Mouse (Mus musculus) kidney, postnatal 0 days (tissue): ENCODE data around the gene Myt1l. TPM values are rescaled to one million over a fixed set of nuclear protein-coding genes. Genes with fewer than 3 reads are reported as not detected.

ENCODE experiments used
- ATAC-seq: fragments of 200-750 bp; cut with Nextera tagmentation; replicated peaks from 2 replicates; pipeline ENCODE4 v1.8.0; 2017; ENCODE audit warnings: low read depth, moderate number of reproducible peaks, moderate TSS enrichment, moderate library complexity; ENCODE audit not compliant: low FRiP score
- DNase-seq: peaks from one replicate; pipeline ENCODE4 v3.0.0-alpha.2; 2016; ENCODE audit warnings: low spot score
- H3K27ac ChIP-seq: fragments of 300-500 bp; sonication (generic); 2 replicates; pipeline ENCODE4 v1.5.1; 2014; ENCODE audit warnings: mild to moderate bottlenecking
- H3K27me3 ChIP-seq: fragments of 300-500 bp; sonication (generic); 2 replicates; pipeline ENCODE4 v1.6.1; 2014; ENCODE audit warnings: low read length, mixed read lengths; ENCODE audit not compliant: insufficient read depth
- H3K36me3 ChIP-seq: fragments of 300-500 bp; sonication (generic); 2 replicates; pipeline ENCODE4 v1.6.1; 2014; ENCODE audit warnings: low read length, mixed read lengths; ENCODE audit not compliant: insufficient read depth
- H3K4me1 ChIP-seq: fragments of 300-500 bp; sonication (generic); replicated peaks from 2 replicates; pipeline ENCODE4 v1.6.1; 2014; ENCODE audit warnings: antibody characterized with exemption, low read length, mixed read lengths; ENCODE audit not compliant: insufficient read depth
- H3K4me2 ChIP-seq: fragments of 300-500 bp; sonication (generic); 2 replicates; pipeline ENCODE4 v1.6.1; 2014; ENCODE audit warnings: mild to moderate bottlenecking, low read length, moderate library complexity, mixed read lengths
- H3K4me3 ChIP-seq: fragments of 300-500 bp; sonication (generic); replicated peaks from 2 replicates; pipeline ENCODE4 v1.5.1; 2014; ENCODE audit warnings: low read depth, low read length
- H3K9ac ChIP-seq: fragments of 300-500 bp; sonication (generic); 2 replicates; pipeline ENCODE4 v1.6.1; 2014; ENCODE audit warnings: low read depth, low read length
- H3K9me3 ChIP-seq: fragments of 300-500 bp; sonication (generic); replicated peaks from 2 replicates; pipeline ENCODE4 v1.6.1; 2016; ENCODE audit warnings: low read length, inconsistent platforms, mixed read lengths
- CTCF ChIP-seq: IDR thresholded peaks from 2 replicates; pipeline ENCODE4 v1.5.1; 2016; ENCODE audit warnings: antibody characterized with exemption, low read depth, mild to moderate bottlenecking, moderate library complexity
- WGBS: fragments of 180-500 bp; shearing (Covaris S2); extraction: QIAGEN DNeasy Blood & Tissue Kit; methylation state at CpG from one replicate; pipeline ENCODE4 v1.1.7; 2014; 5-methylcytosine and 5-hydroxymethylcytosine counted together
- polyA plus RNA-seq: library from polyadenylated mRNA; unstranded; fragments of >200 nt; fragmentation: Nextera tagmentation; extraction: Ambion mirVana; gene quantifications from 2 replicates; pipeline ENCODE4 v1.2.1, GENCODE M21; 2015

Gene Myt1l
- 0.07 TPM in 1 of 2 replicates, not detected in the other for polyA plus RNA-seq

GRCm38 (mm10) chr12:29528031-29528771, at the start of gene Myt1l:
TSS of gene Myt1l (plus strand) at chr12:29528384.
- Histone ChIP-seq H3K4me2 (0 out of 2 replicates have a peak within 1 kb of the TSS, but pooled peaks have one; percentile 21), H3K9ac (no peak within 1 kb of the TSS), H3K4me3 (0 out of 2 replicates have a peak within 1 kb of the TSS, but pooled peaks have one; percentile 2), H3K9me3 (no peaks in the 10 kb centered on the region), H3K27me3 (peaks cover 13% of the 10 kb centered on the region), H3K27ac (no peak within 1 kb of the TSS), H3K36me3 (no peaks in the 10 kb centered on the region), H3K4me1 (no peaks in the 10 kb centered on the region)
- 41% methylated on average over 13 of the region's 13 CpGs for WGBS
- no peak for DNase-seq
- ATAC-seq = no peak
- TF ChIP-seq CTCF = no peak

- Histone ChIP-seq H3K36me3 (no peaks in the 10 kb centered on the region), H3K4me3 (no peak overlapping the region), H3K4me2 (no peak overlapping the region), H3K9ac (no peak overlapping the region), H3K27ac (no peak overlapping the region), H3K27me3 (no peaks in the 10 kb centered on the region), H3K4me1 (no peaks in the 10 kb centered on the region), H3K9me3 (no peaks in the 10 kb centered on the region)
- DNase-seq (peak; percentile 64), ATAC-seq (no peak)
- no peak for TF ChIP-seq CTCF
- WGBS = 64% methylated on average over 10 of the region's 10 CpGs
Measured at GRCm38 (mm10) chr12:29486424-29487035, 41.7 kb upstream of the Myt1l start.

GRCm38 (mm10) chr12:29526236-29526644, 1.9 kb upstream of the Myt1l start:
- no peaks in the 10 kb centered on the region for H3K36me3 ChIP-seq
- WGBS = 7% methylated on average over 6 of the region's 6 CpGs
- no peak overlapping the region for H3K9ac ChIP-seq
- DNase-seq (no peak), ATAC-seq (no peak)
- H3K9me3 ChIP-seq = no peaks in the 10 kb centered on the region
- H3K27ac ChIP-seq = no peak overlapping the region
- H3K4me2 ChIP-seq = no peak overlapping the region
- H3K27me3 ChIP-seq = peaks cover 8% of the 10 kb centered on the region; the same call in 1 of the 2 replicates
- H3K4me1 ChIP-seq = no peaks in the 10 kb centered on the region
- no peak overlapping the region for H3K4me3 ChIP-seq
- TF ChIP-seq CTCF = no peak

- Histone ChIP-seq H3K27ac (no peak overlapping the region), H3K4me3 (0 out of 2 replicates have a peak overlapping the region, but pooled peaks have one; percentile 2)
Measured at GRCm38 (mm10) chr12:29527048-29527761, 979 bp upstream of the Myt1l start.

GRCm38 (mm10) chr12:29530241-29530725, 2.1 kb downstream of the Myt1l start:
- ATAC-seq (no peak), DNase-seq (peak; percentile 77)
- no peaks in the 10 kb centered on the region for H3K4me1 ChIP-seq
- H3K9ac ChIP-seq = no peak overlapping the region
- TF ChIP-seq CTCF = no peak
- WGBS = 14% methylated on average over 6 of the region's 6 CpGs
- no peaks in the 10 kb centered on the region for H3K9me3 ChIP-seq
- H3K4me3 ChIP-seq = no peak overlapping the region
- H3K27me3 ChIP-seq = peaks cover 26% of the 10 kb centered on the region
- H3K27ac ChIP-seq = no peak overlapping the region
- H3K36me3 ChIP-seq = no peaks in the 10 kb centered on the region
- H3K4me2 ChIP-seq = no peak overlapping the region

More at GRCm38 (mm10) chr12:29527048-29527761, 979 bp upstream of the Myt1l start:
- DNase-seq (no peak), ATAC-seq (no peak)
- Histone ChIP-seq H3K9me3 (no peaks in the 10 kb centered on the region), H3K9ac (no peak overlapping the region), H3K27me3 (peaks cover 8% of the 10 kb centered on the region; the same call in 1 of the 2 replicates), H3K36me3 (no peaks in the 10 kb centered on the region), H3K4me2 (0 out of 2 replicates have a peak overlapping the region, but pooled peaks have one; percentile 21), H3K4me1 (no peaks in the 10 kb centered on the region)
- no peak for TF ChIP-seq CTCF
- WGBS = 1% methylated on average over 27 of the region's 27 CpGs

- no peak for TF ChIP-seq CTCF
- ATAC-seq (no peak), DNase-seq (no peak)
- H3K27me3 ChIP-seq = peaks cover 26% of the 10 kb centered on the region
- no peak overlapping the region for H3K9ac ChIP-seq
- no peaks in the 10 kb centered on the region for H3K4me1 ChIP-seq
- no peak overlapping the region for H3K27ac ChIP-seq
- no peak overlapping the region for H3K4me3 ChIP-seq
- WGBS = 85% methylated on average over 7 of the region's 7 CpGs
- H3K4me2 ChIP-seq = no peak overlapping the region
- no peaks in the 10 kb centered on the region for H3K9me3 ChIP-seq
- no peaks in the 10 kb centered on the region for H3K36me3 ChIP-seq
Measured at GRCm38 (mm10) chr12:29530823-29531222, 2.6 kb downstream of the Myt1l start.
